In the genomic region with DNA sequence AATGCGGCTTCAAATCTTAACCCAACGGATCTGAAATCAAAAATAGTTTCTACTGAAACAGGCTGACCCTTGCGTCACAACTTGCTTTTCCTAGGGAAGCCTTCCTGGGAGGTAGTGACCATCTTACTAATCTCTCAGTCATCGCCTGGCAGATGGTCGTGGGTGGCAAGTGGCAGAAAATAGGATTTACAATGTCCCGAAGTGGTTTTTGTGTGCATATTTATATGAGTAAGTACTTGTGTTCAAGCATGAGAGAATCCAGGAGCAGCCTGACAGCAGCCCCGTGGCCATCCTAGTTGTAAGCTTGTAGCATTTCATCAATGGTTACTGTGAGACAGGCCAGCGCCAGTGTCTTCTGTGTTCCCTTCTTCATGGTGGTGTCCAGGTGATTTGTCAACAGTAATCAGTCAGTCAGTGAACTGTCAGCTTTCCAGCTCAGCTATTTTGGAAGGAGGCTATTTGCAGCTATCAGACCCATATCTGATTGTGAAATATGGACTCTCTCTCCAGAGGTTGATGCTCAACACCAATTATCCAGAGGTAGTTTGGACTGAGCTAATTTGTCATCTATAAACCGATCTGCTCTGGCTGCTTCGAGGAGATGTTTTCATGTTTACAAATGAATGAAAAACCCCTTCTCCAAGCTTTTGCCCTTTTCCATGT, we compare ENCODE assay signal across 15 mouse cellular contexts. TPM values are rescaled to one million over a fixed set of nuclear protein-coding genes. Genes with fewer than 3 reads are reported as not detected.
A peak's percentile ranks its signal among the peaks of the same experiment; 100 is the strongest.
DNase-seq lines count a peak whose midpoint lies in the region; ATAC-seq lines count a peak whose summit lies in the region.
"Had no signal": no experiment of that assay in that cellular context is flagged by ENCODE, and none has a peak within 500 bp of the region (broad histone marks: within the 10 kb centered on the region; RNA-seq: fewer than 3 reads in every experiment).

No protein-coding gene starts in this region.

- WGBS in midbrain, embryonic 13.5 days = 67% methylated on average over 10 of the region's 10 CpGs

- no peaks in the 10 kb centered on the region; the same call in 1 of the 2 replicates for H3K4me1 ChIP-seq in midbrain, embryonic 13.5 days (replicated peaks)

- DNase-seq in retina, postnatal 1 day = peak; percentile 10
- DNase-seq in retina, embryonic 14.5 days (ENCODE audit: low spot score) = no peak
- DNase-seq in cerebellum, postnatal 36 days = peak; percentile 23 to 48
- DNase-seq in left cerebral cortex, postnatal 10 days (ENCODE audit: extremely low spot score in 1 of 2, low spot score in 2 of 2) = peak; percentile 28 to 32
- peak; percentile 60 for DNase-seq in yolk sac, embryonic 10.5 days (ENCODE audit: low spot score)
- no peak for DNase-seq in ovary, postnatal 36 days (ENCODE audit: low spot score)
- no peak for DNase-seq in urinary bladder, postnatal 14 days (ENCODE audit: low spot score)
- DNase-seq: gastrocnemius, postnatal 10 days; kidney, postnatal 25 days; liver, postnatal 0 days had no signal

- H3K4me2 ChIP-seq in midbrain, embryonic 13.5 days (replicated peaks) = no peak overlapping the region
- H3K4me2 ChIP-seq: heart, embryonic 11.5 days had no signal

- H3K4me3 ChIP-seq in midbrain, embryonic 13.5 days (replicated peaks) = no peak overlapping the region
- H3K4me3 ChIP-seq: erythroblast, embryonic 14.5 days; megakaryocyte, embryonic 14.5 days had no signal

- no peak for ATAC-seq in midbrain, embryonic 13.5 days
- ATAC-seq: intestine, postnatal 0 days; liver, postnatal 0 days had no signal

- no peak overlapping the region for H3K27ac ChIP-seq in midbrain, embryonic 13.5 days

- H3K9me3 ChIP-seq in midbrain, embryonic 13.5 days = no peaks in the 10 kb centered on the region

- H3K36me3 ChIP-seq in midbrain, embryonic 13.5 days = 0 out of 2 replicates have a peak, but pooled peaks cover 3% of the 10 kb centered on the region

- H3K27me3 ChIP-seq in midbrain, embryonic 13.5 days = no peaks in the 10 kb centered on the region
- H3K27me3 ChIP-seq: megakaryocyte, embryonic 14.5 days had no signal

- H3K9ac ChIP-seq in midbrain, embryonic 13.5 days (replicated peaks) = no peak overlapping the region
- H3K9ac ChIP-seq: liver, postnatal 0 days had no signal

- intact Hi-C loops in left cerebral cortex, postnatal 10 days (cut with DNase I) = no loop called here

RNA-seq across cellular contexts. Expression of a gene that starts 56.3 kb away (rescaled TPM):
- 100 to 1,000 TPM; 531 to 546 TPM for total RNA-seq in left cerebral cortex, postnatal 10 days (2021)
- 180 and 183 TPM in 2 replicates for polyA plus RNA-seq in midbrain, embryonic 13.5 days (2015; fragmentation: Nextera tagmentation; extraction: Ambion mirVana)
- polyA plus RNA-seq: erythroblast, embryonic 14.5 days had no signal

Comparison
In these comparisons a context has a peak if more than half of its experiments do, and no peak if none do; other contexts are left out.
1. DNase-seq: peak in retina, postnatal 1 day (single experiment), cerebellum, postnatal 36 days (2 of 2), left cerebral cortex, postnatal 10 days (2 of 2) and yolk sac, embryonic 10.5 days (single experiment); none in retina, embryonic 14.5 days (single experiment), ovary, postnatal 36 days (single experiment) and urinary bladder, postnatal 14 days (single experiment).